Mouse (Mus musculus) limb, embryonic 15.5 days (tissue): ENCODE results near the gene Acsl1. TPM values are rescaled to one million over a fixed set of nuclear protein-coding genes. Genes with fewer than 3 reads are reported as not detected.
A peak's percentile ranks its signal among the peaks of the same experiment; 100 is the strongest.

Source experiments
- ATAC-seq: fragments of 200-750 bp; cut with Nextera tagmentation; 2 replicates; pipeline ENCODE4 v1.8.0; 2017; ENCODE audit warnings: low read depth, moderate TSS enrichment; ENCODE audit not compliant: insufficient number of reproducible peaks, low FRiP score, low TSS enrichment
- H3K27ac ChIP-seq: fragments of 300-500 bp; sonication (generic); 2 replicates; pipeline ENCODE4 v1.5.1; 2015; ENCODE audit warnings: moderate library complexity, mild to moderate bottlenecking, inconsistent platforms
- H3K27me3 ChIP-seq: fragments of 300-500 bp; sonication (generic); 2 replicates; pipeline ENCODE4 v1.6.1; 2015; ENCODE audit warnings: inconsistent platforms
- H3K36me3 ChIP-seq: fragments of 300-500 bp; sonication (generic); 2 replicates; pipeline ENCODE4 v1.6.1; 2015; ENCODE audit warnings: inconsistent platforms
- H3K4me1 ChIP-seq: fragments of 300-500 bp; sonication (generic); 2 replicates; pipeline ENCODE4 v1.6.1; 2015; ENCODE audit warnings: inconsistent platforms
- H3K4me2 ChIP-seq: fragments of 300-500 bp; sonication (generic); 2 replicates; pipeline ENCODE4 v1.6.1; 2015; ENCODE audit warnings: mild to moderate bottlenecking, inconsistent platforms
- H3K4me3 ChIP-seq: fragments of 300-500 bp; sonication (generic); 2 replicates; pipeline ENCODE4 v1.5.1; 2015; ENCODE audit warnings: mild to moderate bottlenecking, inconsistent platforms
- H3K9ac ChIP-seq: fragments of 300-500 bp; sonication (generic); 2 replicates; pipeline ENCODE4 v1.6.1; 2015; ENCODE audit warnings: inconsistent platforms
- H3K9me3 ChIP-seq: fragments of 300-500 bp; sonication (generic); 2 replicates; pipeline ENCODE4 v1.6.1; 2016; ENCODE audit warnings: inconsistent platforms
- WGBS: fragments of 180-500 bp; shearing (Covaris S2); methylation state at CpG from one replicate; pipeline ENCODE4 v1.1.7; 2015; 5-methylcytosine and 5-hydroxymethylcytosine counted together
- polyA plus RNA-seq: library from polyadenylated mRNA; unstranded; fragments of >200 nt; fragmentation: Nextera tagmentation; extraction: Ambion mirVana; gene quantifications from 2 replicates; pipeline ENCODE4 v1.2.1, GENCODE M21; 2015

Acsl1 gene
- polyA plus RNA-seq, 1 experiment from 2014 or later: 50.3 TPM

GRCm38 (mm10) chr8:46477747-46478458 is 7.1 kb downstream of the Acsl1 start:
- H3K4me3 ChIP-seq: no peak overlapping the region
- no peaks in the 10 kb centered on the region for H3K27me3 ChIP-seq
- ATAC-seq: no peak
- peaks cover 10% of the 10 kb centered on the region for H3K4me1 ChIP-seq
- no peak overlapping the region for H3K4me2 ChIP-seq
- no peaks in the 10 kb centered on the region for H3K9me3 ChIP-seq
- WGBS: 84% methylated on average over 9 of the region's 9 CpGs
- H3K27ac ChIP-seq: no peak overlapping the region
- H3K9ac ChIP-seq: no peak overlapping the region
- no peaks in the 10 kb centered on the region for H3K36me3 ChIP-seq

- H3K36me3 ChIP-seq: no peaks in the 10 kb centered on the region
- no peaks in the 10 kb centered on the region for H3K9me3 ChIP-seq
- H3K4me3 ChIP-seq: no peak overlapping the region
- ATAC-seq: no peak
- peaks cover 10% of the 10 kb centered on the region for H3K4me1 ChIP-seq
- WGBS: 72% methylated on average over 10 of the region's 10 CpGs
- H3K27ac ChIP-seq: no peak overlapping the region
- no peak overlapping the region for H3K9ac ChIP-seq
- H3K27me3 ChIP-seq: no peaks in the 10 kb centered on the region
- no peak overlapping the region for H3K4me2 ChIP-seq
Observed at GRCm38 (mm10) chr8:46478783-46479182, 7.9 kb downstream of the Acsl1 start.

- no peak overlapping the region for H3K27ac ChIP-seq
- WGBS: 42% methylated on average over 7 of the region's 7 CpGs
- no peaks in the 10 kb centered on the region for H3K9me3 ChIP-seq
- H3K4me2 ChIP-seq: no peak overlapping the region
- no peak overlapping the region for H3K9ac ChIP-seq
- ATAC-seq: no peak
- no peaks in the 10 kb centered on the region for H3K27me3 ChIP-seq
- no peak overlapping the region for H3K4me3 ChIP-seq
- no peaks in the 10 kb centered on the region for H3K36me3 ChIP-seq
- peaks cover 15% of the 10 kb centered on the region for H3K4me1 ChIP-seq
Observed at GRCm38 (mm10) chr8:46479794-46480532, 9.1 kb downstream of the Acsl1 start.

- no peak overlapping the region for H3K27ac ChIP-seq
- H3K4me1 ChIP-seq: peaks cover 15% of the 10 kb centered on the region
- H3K4me2 ChIP-seq: no peak overlapping the region
- H3K4me3 ChIP-seq: no peak overlapping the region
- no peak overlapping the region for H3K9ac ChIP-seq
- H3K9me3 ChIP-seq: no peaks in the 10 kb centered on the region
- no peaks in the 10 kb centered on the region for H3K27me3 ChIP-seq
- WGBS: 18% methylated on average over 6 of the region's 6 CpGs
- no peak for ATAC-seq
- no peaks in the 10 kb centered on the region for H3K36me3 ChIP-seq
Observed at GRCm38 (mm10) chr8:46480533-46480900, 9.7 kb downstream of the Acsl1 start.

GRCm38 (mm10) chr8:46482771-46483170 is 11.9 kb downstream of the Acsl1 start:
- no peak overlapping the region for H3K4me2 ChIP-seq
- H3K27ac ChIP-seq: no peak overlapping the region
- no peak overlapping the region for H3K4me3 ChIP-seq
- 85% methylated on average over 4 of the region's 4 CpGs for WGBS
- no peaks in the 10 kb centered on the region for H3K36me3 ChIP-seq
- peaks cover 16% of the 10 kb centered on the region for H3K4me1 ChIP-seq
- H3K9me3 ChIP-seq: no peaks in the 10 kb centered on the region
- no peaks in the 10 kb centered on the region for H3K27me3 ChIP-seq
- ATAC-seq: no peak
- H3K9ac ChIP-seq: no peak overlapping the region

GRCm38 (mm10) chr8:46483247-46483646 is 12.4 kb downstream of the Acsl1 start:
- Histone ChIP-seq H3K9ac (no peak overlapping the region), H3K27me3 (no peaks in the 10 kb centered on the region), H3K9me3 (no peaks in the 10 kb centered on the region), H3K27ac (no peak overlapping the region), H3K36me3 (no peaks in the 10 kb centered on the region), H3K4me3 (no peak overlapping the region), H3K4me2 (no peak overlapping the region), H3K4me1 (peaks cover 21% of the 10 kb centered on the region)
- 78% methylated on average over 4 of the region's 4 CpGs for WGBS
- ATAC-seq: no peak

GRCm38 (mm10) chr8:46484077-46484476 is 13.2 kb downstream of the Acsl1 start:
- 37% methylated on average over 4 of the region's 4 CpGs for WGBS
- Histone ChIP-seq H3K27me3 (no peaks in the 10 kb centered on the region), H3K9me3 (no peaks in the 10 kb centered on the region), H3K9ac (no peak overlapping the region), H3K4me1 (peaks cover 25% of the 10 kb centered on the region), H3K4me3 (no peak overlapping the region), H3K4me2 (no peak overlapping the region), H3K36me3 (no peaks in the 10 kb centered on the region), H3K27ac (no peak overlapping the region)
- no peak for ATAC-seq

- Histone ChIP-seq H3K27me3 (no peaks in the 10 kb centered on the region), H3K9ac (no peak overlapping the region), H3K36me3 (no peaks in the 10 kb centered on the region), H3K9me3 (no peaks in the 10 kb centered on the region), H3K4me2 (no peak overlapping the region), H3K4me1 (peaks cover 23% of the 10 kb centered on the region), H3K27ac (no peak overlapping the region), H3K4me3 (no peak overlapping the region)
- ATAC-seq: no peak
- WGBS: 89% methylated on average over 8 of the region's 8 CpGs
Observed at GRCm38 (mm10) chr8:46484931-46485463, 14.2 kb downstream of the Acsl1 start.

- Histone ChIP-seq H3K36me3 (no peaks in the 10 kb centered on the region), H3K4me1 (peaks cover 17% of the 10 kb centered on the region), H3K9ac (no peak overlapping the region), H3K27ac (peak overlapping the region; percentile 33; the same call in 1 of the 2 replicates), H3K4me3 (no peak overlapping the region), H3K4me2 (no peak overlapping the region), H3K27me3 (no peaks in the 10 kb centered on the region), H3K9me3 (no peaks in the 10 kb centered on the region)
- 34% methylated on average over 7 of the region's 7 CpGs for WGBS
- ATAC-seq: no peak; the same call in 1 of the 2 replicates
Observed at GRCm38 (mm10) chr8:46488085-46488561, 17.3 kb downstream of the Acsl1 start.

- Histone ChIP-seq H3K4me1 (peaks cover 16% of the 10 kb centered on the region), H3K36me3 (no peaks in the 10 kb centered on the region), H3K9me3 (no peaks in the 10 kb centered on the region), H3K9ac (no peak overlapping the region), H3K4me2 (no peak overlapping the region), H3K4me3 (no peak overlapping the region), H3K27ac (no peak overlapping the region), H3K27me3 (no peaks in the 10 kb centered on the region)
- no peak for ATAC-seq
- 73% methylated on average over 1 of the region's 1 CpGs for WGBS
Observed at GRCm38 (mm10) chr8:46489196-46489595, 18.4 kb downstream of the Acsl1 start.

- Histone ChIP-seq H3K27ac (no peak overlapping the region), H3K4me1 (peaks cover 12% of the 10 kb centered on the region), H3K4me2 (no peak overlapping the region), H3K27me3 (no peaks in the 10 kb centered on the region), H3K9ac (no peak overlapping the region), H3K36me3 (no peaks in the 10 kb centered on the region), H3K9me3 (no peaks in the 10 kb centered on the region), H3K4me3 (no peak overlapping the region)
- 91% methylated on average over 8 of the region's 8 CpGs for WGBS
- no peak for ATAC-seq
Observed at GRCm38 (mm10) chr8:46490250-46490649, 19.4 kb downstream of the Acsl1 start.

- Histone ChIP-seq H3K9me3 (no peaks in the 10 kb centered on the region), H3K27me3 (no peaks in the 10 kb centered on the region), H3K36me3 (no peaks in the 10 kb centered on the region), H3K27ac (no peak overlapping the region), H3K4me1 (peaks cover 12% of the 10 kb centered on the region), H3K9ac (no peak overlapping the region), H3K4me2 (no peak overlapping the region), H3K4me3 (no peak overlapping the region; the same call in 1 of the 2 replicates)
- ATAC-seq: no peak
- 79% methylated on average over 6 of the region's 6 CpGs for WGBS
Observed at GRCm38 (mm10) chr8:46490821-46491220, 20.0 kb downstream of the Acsl1 start.
